Mouse (Mus musculus): ENCODE data around the gene Pdzd3. TPM values are rescaled to one million over a fixed set of nuclear protein-coding genes. Genes with fewer than 3 reads are reported as not detected.

Gene Pdzd3
- polyA plus RNA-seq, 1 experiment, result not detected

- Histone ChIP-seq H3K27ac (ENCODE audit: insufficient read depth, low read depth, low read length) (no peak overlapping the region), H3K4me1 (ENCODE audit: control insufficient read depth, insufficient read depth, low read length) (peaks cover 16% of the 10 kb centered on the region), H3K4me3 (ENCODE audit: insufficient read depth, low read length) (no peak overlapping the region)
- TF ChIP-seq POLR2A (IDR thresholded peaks at IDR 0.05; ENCODE audit: borderline replicate concordance, low read depth, low read length) (no peak), CTCF (IDR thresholded peaks at IDR 0.05; ENCODE audit: low read depth, low read length) (peak; percentile 46)
These were observed 17.8 kb upstream of the Pdzd3 start for GRCm38 (mm10) chr9:44269077-44269476.

GRCm38 (mm10) chr9:44268432-44268831 lies 17.2 kb upstream of the Pdzd3 start, which contains the start of gene Nlrx1:
Gene Nlrx1 (minus strand): TSS chr9:44268599.
- no peak within 1 kb of the TSS for H3K27ac ChIP-seq (ENCODE audit: insufficient read depth, low read depth, low read length)
- no peak for TF ChIP-seq CTCF (IDR thresholded peaks at IDR 0.05; ENCODE audit: low read depth, low read length)
- no peak for TF ChIP-seq POLR2A (IDR thresholded peaks at IDR 0.05; ENCODE audit: borderline replicate concordance, low read depth, low read length)
- peak within 1 kb of the TSS; percentile 54 for H3K4me3 ChIP-seq (ENCODE audit: insufficient read depth, low read length)
- H3K4me1 ChIP-seq (ENCODE audit: control insufficient read depth, insufficient read depth, low read length), result peaks cover 16% of the 10 kb centered on the region

DNA sequence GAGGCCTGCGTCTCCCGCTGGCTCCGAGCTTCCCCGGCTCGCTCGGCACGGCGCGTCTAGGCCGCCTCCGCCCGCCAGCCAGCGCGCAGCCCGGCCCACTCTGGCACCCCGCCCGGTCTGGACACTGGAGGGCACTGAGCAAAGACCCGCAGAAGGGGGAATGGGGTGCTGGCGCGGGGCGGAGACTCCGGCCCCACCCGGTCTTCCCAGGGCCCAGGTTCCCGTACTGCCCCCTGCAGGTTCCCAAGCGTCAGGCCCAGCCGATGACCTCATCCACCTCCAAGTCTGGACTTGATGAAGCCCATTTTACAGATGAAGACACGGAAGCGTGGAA lies 16.7 kb upstream of the Pdzd3 start:
- H3K4me1 ChIP-seq (ENCODE audit: control insufficient read depth, insufficient read depth, low read length), result peaks cover 16% of the 10 kb centered on the region
- TF ChIP-seq POLR2A (IDR thresholded peaks at IDR 0.05; ENCODE audit: borderline replicate concordance, low read depth, low read length) (no peak), CTCF (IDR thresholded peaks at IDR 0.05; ENCODE audit: low read depth, low read length) (peak; percentile 15; the same call in 1 of the 2 replicates)
- no peak overlapping the region for H3K27ac ChIP-seq (ENCODE audit: insufficient read depth, low read depth, low read length)
- H3K4me3 ChIP-seq (ENCODE audit: insufficient read depth, low read length), result peak overlapping the region; percentile 54

GRCm38 (mm10) chr9:44267319-44268026 lies 16.2 kb upstream of the Pdzd3 start:
- Histone ChIP-seq H3K4me3 (ENCODE audit: insufficient read depth, low read length) (peak overlapping the region; percentile 54), H3K27ac (ENCODE audit: insufficient read depth, low read depth, low read length) (no peak overlapping the region), H3K4me1 (ENCODE audit: control insufficient read depth, insufficient read depth, low read length) (peaks cover 16% of the 10 kb centered on the region)
- no peak for TF ChIP-seq CTCF (IDR thresholded peaks at IDR 0.05; ENCODE audit: low read depth, low read length)
- TF ChIP-seq POLR2A (IDR thresholded peaks at IDR 0.05; ENCODE audit: borderline replicate concordance, low read depth, low read length), result no peak

- no peak overlapping the region for H3K27ac ChIP-seq (ENCODE audit: insufficient read depth, low read depth, low read length)
- H3K4me1 ChIP-seq (ENCODE audit: control insufficient read depth, insufficient read depth, low read length), result peaks cover 16% of the 10 kb centered on the region
- TF ChIP-seq POLR2A (IDR thresholded peaks at IDR 0.05; ENCODE audit: borderline replicate concordance, low read depth, low read length), result no peak
- TF ChIP-seq CTCF (IDR thresholded peaks at IDR 0.05; ENCODE audit: low read depth, low read length), result no peak
- H3K4me3 ChIP-seq (ENCODE audit: insufficient read depth, low read length), result no peak overlapping the region
These were observed 15.4 kb upstream of the Pdzd3 start for GRCm38 (mm10) chr9:44266478-44267226.

GRCm38 (mm10) chr9:44261388-44261787 lies 10.1 kb upstream of the Pdzd3 start:
- Histone ChIP-seq H3K4me3 (ENCODE audit: insufficient read depth, low read length) (no peak overlapping the region), H3K4me1 (ENCODE audit: control insufficient read depth, insufficient read depth, low read length) (peaks cover 21% of the 10 kb centered on the region), H3K27ac (ENCODE audit: insufficient read depth, low read depth, low read length) (no peak overlapping the region)
- TF ChIP-seq CTCF (IDR thresholded peaks at IDR 0.05; ENCODE audit: low read depth, low read length) (no peak), POLR2A (IDR thresholded peaks at IDR 0.05; ENCODE audit: borderline replicate concordance, low read depth, low read length) (no peak)

DNA sequence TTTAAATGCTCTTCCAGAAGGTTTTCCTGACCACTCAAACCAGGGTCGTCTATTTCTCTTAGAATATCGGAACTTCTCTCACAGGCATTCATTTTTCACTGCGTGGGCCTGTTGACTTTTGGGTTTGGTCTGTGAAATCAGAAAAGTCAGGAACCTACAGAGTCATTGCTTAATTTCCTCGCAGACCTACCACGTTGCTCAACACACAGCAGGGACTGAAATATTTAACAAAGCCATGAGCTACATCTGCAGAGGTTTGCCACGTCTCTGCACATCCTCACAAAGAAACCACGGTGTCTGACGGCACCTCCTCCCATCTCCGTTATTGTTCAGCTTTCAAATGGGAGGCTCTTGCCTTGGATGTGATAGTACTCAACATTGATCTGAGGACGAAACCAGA lies 7.7 kb upstream of the Pdzd3 start:
- TF ChIP-seq CTCF (IDR thresholded peaks at IDR 0.05; ENCODE audit: low read depth, low read length), result no peak
- TF ChIP-seq POLR2A (IDR thresholded peaks at IDR 0.05; ENCODE audit: borderline replicate concordance, low read depth, low read length), result no peak
- no peak overlapping the region for H3K4me3 ChIP-seq (ENCODE audit: insufficient read depth, low read length)
- peaks cover 24% of the 10 kb centered on the region for H3K4me1 ChIP-seq (ENCODE audit: control insufficient read depth, insufficient read depth, low read length)
- no peak overlapping the region for H3K27ac ChIP-seq (ENCODE audit: insufficient read depth, low read depth, low read length)

DNA sequence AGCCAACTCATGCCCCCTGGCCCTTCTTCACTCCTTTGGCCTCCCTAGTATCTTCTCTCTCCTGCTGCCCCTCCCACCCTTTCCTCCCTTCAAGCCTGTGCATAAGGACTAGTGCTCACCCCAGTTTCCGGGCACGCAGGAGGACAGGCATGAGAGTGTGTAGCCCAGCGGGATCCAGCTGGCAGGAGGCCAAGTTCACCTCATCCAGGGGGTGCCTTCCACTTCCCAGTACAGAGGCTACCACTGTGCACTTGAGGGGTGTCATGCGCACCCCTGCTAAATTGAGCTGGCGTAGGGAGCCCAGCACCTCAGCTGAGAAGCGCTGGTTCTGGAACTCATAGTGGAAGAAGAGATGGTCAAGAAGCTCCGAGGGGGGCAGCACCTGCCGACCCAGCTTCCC lies 4.9 kb upstream of the Pdzd3 start:
- no peak overlapping the region for H3K27ac ChIP-seq (ENCODE audit: insufficient read depth, low read depth, low read length)

GRCm38 (mm10) chr9:44255136-44255521 lies 3.9 kb upstream of the Pdzd3 start:
- Histone ChIP-seq H3K4me3 (ENCODE audit: insufficient read depth, low read length) (no peak overlapping the region), H3K4me1 (ENCODE audit: control insufficient read depth, insufficient read depth, low read length) (peaks cover 24% of the 10 kb centered on the region), H3K27ac (ENCODE audit: insufficient read depth, low read depth, low read length) (no peak overlapping the region)
- no peak for TF ChIP-seq POLR2A (IDR thresholded peaks at IDR 0.05; ENCODE audit: borderline replicate concordance, low read depth, low read length)
- TF ChIP-seq CTCF (IDR thresholded peaks at IDR 0.05; ENCODE audit: low read depth, low read length), result no peak

More for the DNA sequence above, 4.9 kb upstream of the Pdzd3 start:
- Histone ChIP-seq H3K4me1 (ENCODE audit: control insufficient read depth, insufficient read depth, low read length) (peaks cover 24% of the 10 kb centered on the region), H3K4me3 (ENCODE audit: insufficient read depth, low read length) (no peak overlapping the region)
- TF ChIP-seq POLR2A (IDR thresholded peaks at IDR 0.05; ENCODE audit: borderline replicate concordance, low read depth, low read length) (no peak), CTCF (IDR thresholded peaks at IDR 0.05; ENCODE audit: low read depth, low read length) (no peak)

- Histone ChIP-seq H3K4me3 (ENCODE audit: insufficient read depth, low read length) (no peak overlapping the region), H3K27ac (ENCODE audit: insufficient read depth, low read depth, low read length) (no peak overlapping the region), H3K4me1 (ENCODE audit: control insufficient read depth, insufficient read depth, low read length) (peaks cover 24% of the 10 kb centered on the region)
- TF ChIP-seq CTCF (IDR thresholded peaks at IDR 0.05; ENCODE audit: low read depth, low read length) (no peak), POLR2A (IDR thresholded peaks at IDR 0.05; ENCODE audit: borderline replicate concordance, low read depth, low read length) (no peak)
These were observed 3.4 kb upstream of the Pdzd3 start for GRCm38 (mm10) chr9:44254508-44255135.

All from bone marrow macrophage, adult 2 months (primary cell).